Mouse (Mus musculus): Measurements from ENCODE around the gene Dync2li1. TPM values are rescaled to one million over a fixed set of nuclear protein-coding genes. Genes with fewer than 3 reads are reported as not detected.

Dync2li1 gene
- 0.69 and 1.2 TPM in 2 replicates for polyA plus RNA-seq (2012; rRNA removed)

GRCm38 (mm10) chr17:84626276-84626856 lies at the start of gene Dync2li1:
Dync2li1 (plus strand) TSS chr17:84626496.

GRCm38 (mm10) chr17:84675951-84676366 lies 49.7 kb downstream of the Dync2li1 start, which contains the start of gene Abcg8:
Abcg8 (plus strand) TSS chr17:84676302.

DNA sequence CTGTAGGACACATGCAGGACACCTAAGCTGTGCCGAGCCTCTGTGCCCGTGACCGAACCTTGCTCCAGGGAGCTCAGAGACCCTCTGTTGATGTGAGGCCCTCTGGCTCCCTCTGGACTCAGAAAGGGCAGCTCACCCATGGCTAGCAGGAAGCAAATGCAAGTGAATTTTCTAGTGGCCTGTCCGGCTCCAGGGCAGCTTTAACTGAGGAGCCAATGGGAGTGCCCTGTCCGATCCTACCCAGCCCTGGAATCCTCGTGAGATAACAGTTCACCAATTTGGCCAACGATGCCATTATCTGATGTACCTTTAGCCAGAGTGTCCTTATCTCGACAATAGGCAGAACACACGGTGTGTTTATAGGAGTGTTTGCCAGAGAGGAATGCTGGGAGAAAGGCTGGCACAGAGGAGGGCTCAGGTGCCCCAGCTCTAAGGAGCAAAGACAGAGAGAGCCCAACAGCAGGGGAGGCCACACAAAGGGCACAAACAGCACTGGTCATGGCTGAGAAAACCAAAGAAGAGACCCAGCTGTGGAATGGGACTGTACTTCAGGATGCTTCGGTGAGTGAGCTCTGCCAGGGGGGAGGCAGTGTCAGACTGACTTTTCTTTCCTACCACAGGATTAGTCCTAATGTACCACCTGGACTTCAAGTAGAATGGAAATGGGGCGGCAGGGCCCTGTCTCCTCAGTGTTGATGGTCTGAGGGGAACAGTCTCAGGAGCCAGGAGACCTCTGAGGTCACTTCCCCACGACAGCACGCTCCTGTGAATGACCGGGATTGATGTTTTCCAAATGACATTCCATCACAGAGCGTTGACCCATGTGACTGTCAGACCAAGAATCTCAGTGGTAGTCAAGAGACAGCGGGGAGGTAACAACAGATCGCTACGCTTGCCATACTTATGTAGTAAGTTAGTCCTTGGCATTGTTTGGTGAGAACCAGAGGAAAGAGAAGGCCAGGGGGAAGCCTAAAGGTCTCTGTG lies 56.7 kb downstream of the Dync2li1 start, which contains the start of gene Abcg5:
Abcg5 (minus strand) TSS at position 278 of the 984 bp plus-strand sequence.

Other genes starting within 250 kb of the Dync2li1 start
- 4.7 and 6.1 TPM in 2 replicates for gene Thada, start 160.3 kb upstream of the Dync2li1 start, polyA plus RNA-seq (2012; rRNA removed)
- 6.0 and 6.1 TPM in 2 replicates for gene Plekhh2, start 114.6 kb upstream of the Dync2li1 start, polyA plus RNA-seq (2012; rRNA removed)
- 3.7 and 5.9 TPM in 2 replicates for gene Abcg8, start 49.8 kb downstream of the Dync2li1 start, polyA plus RNA-seq (2012; rRNA removed)
- 6.4 and 11.5 TPM in 2 replicates for gene Abcg5, start 56.5 kb downstream of the Dync2li1 start, polyA plus RNA-seq (2012; rRNA removed)
- gene Lrpprc, start 164.3 kb downstream of the Dync2li1 start, polyA plus RNA-seq (2012; rRNA removed), result 7.0 and 8.7 TPM in 2 replicates